In genomic region chr4:136808478-136808877, GRCm38 (mm10) we compare ENCODE assay signal across 12 mouse cellular contexts. TPM values are rescaled to one million over a fixed set of nuclear protein-coding genes. Genes with fewer than 3 reads are reported as not detected.
DNase-seq lines count a peak whose midpoint lies in the region; ATAC-seq and TF ChIP-seq lines count a peak whose summit lies in the region.
"Had no signal": no experiment of that assay in that cellular context is flagged by ENCODE, and none has a peak within 500 bp of the region (broad histone marks: within the 10 kb centered on the region; RNA-seq: fewer than 3 reads in every experiment).

No protein-coding gene starts in this region.

- no peak overlapping the region for H3K27ac ChIP-seq in hindbrain, embryonic 11.5 days (ENCODE audit: low read depth, low read length)
- no peak overlapping the region for H3K27ac ChIP-seq in hindbrain, postnatal 0 days
- H3K27ac ChIP-seq in embryonic facial prominence, embryonic 11.5 days (replicated peaks; ENCODE audit: low read depth, low read length), result 0 out of 2 replicates have a peak overlapping the region, but pooled peaks have one; percentile 8
- H3K27ac ChIP-seq in midbrain, embryonic 10.5 days (replicated peaks), result peak overlapping the region; percentile 67
- H3K27ac ChIP-seq in kidney, embryonic 16.5 days (ENCODE audit: low read length), result no peak overlapping the region

- no peaks in the 10 kb centered on the region for H3K9me3 ChIP-seq in hindbrain, embryonic 11.5 days (ENCODE audit: control insufficient read depth, low read length)
- H3K9me3 ChIP-seq in hindbrain, postnatal 0 days (ENCODE audit: low read length), result no peaks in the 10 kb centered on the region
- no peaks in the 10 kb centered on the region for H3K9me3 ChIP-seq in embryonic facial prominence, embryonic 11.5 days (replicated peaks; ENCODE audit: control insufficient read depth, low read length)
- no peaks in the 10 kb centered on the region for H3K9me3 ChIP-seq in midbrain, embryonic 10.5 days (replicated peaks)
- no peaks in the 10 kb centered on the region for H3K9me3 ChIP-seq in kidney, embryonic 16.5 days (ENCODE audit: low read length)

- H3K79me2 ChIP-seq in C2C12 (ENCODE audit: control insufficient read depth, insufficient read depth), result peaks cover 39% of the 10 kb centered on the region

- DNase-seq in hindbrain, embryonic 11.5 days (ENCODE audit: low spot score), result peak; percentile 38
- no peak for DNase-seq in hindbrain, postnatal 0 days (ENCODE audit: low spot score)
- no peak for DNase-seq in embryonic facial prominence, embryonic 11.5 days (ENCODE audit: low spot score)
- DNase-seq in midbrain, embryonic 10.5 days (ENCODE audit: low spot score), result no peak
- no peak for DNase-seq in kidney, adult 9 months
- DNase-seq in heart, adult 9 months (ENCODE audit: low spot score in 2 of 2), result no peak
- DNase-seq: gastrocnemius, postnatal 14 days; liver; lung, postnatal 4 days had no signal

- H3ac ChIP-seq in C2C12 (ENCODE audit: control insufficient read depth, insufficient read length, low read depth), result peak overlapping the region; percentile 40

- no peak for TF ChIP-seq CTCF in hindbrain, postnatal 0 days (IDR thresholded peaks at IDR 0.05; ENCODE audit: low read depth)
- TF ChIP-seq CTCF in C2C12 (IDR thresholded peaks at IDR 0.05; ENCODE audit: control insufficient read depth, insufficient read depth, insufficient read length), result no peak

- no peaks in the 10 kb centered on the region for H3K36me3 ChIP-seq in hindbrain, embryonic 11.5 days (ENCODE audit: control insufficient read depth, insufficient read depth, low read length)
- no peaks in the 10 kb centered on the region for H3K36me3 ChIP-seq in hindbrain, postnatal 0 days (ENCODE audit: insufficient read depth, low read length)
- H3K36me3 ChIP-seq in C2C12 (ENCODE audit: control insufficient read depth, insufficient read depth), result no peaks in the 10 kb centered on the region
- H3K36me3 ChIP-seq in embryonic facial prominence, embryonic 11.5 days (replicated peaks; ENCODE audit: control insufficient read depth, insufficient read depth, low read depth, low read length), result no peaks in the 10 kb centered on the region
- peaks cover 38% of the 10 kb centered on the region for H3K36me3 ChIP-seq in midbrain, embryonic 10.5 days
- H3K36me3 ChIP-seq in kidney, embryonic 16.5 days (ENCODE audit: insufficient read depth, low read length), result no peaks in the 10 kb centered on the region

- peaks cover 22% of the 10 kb centered on the region for H3K4me1 ChIP-seq in hindbrain, embryonic 11.5 days (replicated peaks; ENCODE audit: control insufficient read depth, insufficient read depth, low read length)
- peaks cover 8% of the 10 kb centered on the region; the same call in 1 of the 2 replicates for H3K4me1 ChIP-seq in hindbrain, postnatal 0 days (ENCODE audit: insufficient read depth, low read length)
- peaks cover 13% of the 10 kb centered on the region for H3K4me1 ChIP-seq in embryonic facial prominence, embryonic 11.5 days (ENCODE audit: control insufficient read depth, insufficient read depth, low read length)
- H3K4me1 ChIP-seq in midbrain, embryonic 10.5 days, result peaks cover 100% of the 10 kb centered on the region
- H3K4me1 ChIP-seq in kidney, embryonic 16.5 days (ENCODE audit: insufficient read depth, low read length), result peaks cover 37% of the 10 kb centered on the region

- ATAC-seq in hindbrain, embryonic 11.5 days (ENCODE audit: low FRiP score), result no peak
- ATAC-seq in hindbrain, postnatal 0 days, result no peak; the same call in 1 of the 2 replicates
- ATAC-seq in embryonic facial prominence, embryonic 11.5 days (replicated peaks; ENCODE audit: insufficient number of reproducible peaks, low FRiP score, low TSS enrichment, low read depth), result no peak
- ATAC-seq in kidney, embryonic 16.5 days (ENCODE audit: low FRiP score, low TSS enrichment), result no peak
- ATAC-seq: inflammation-experienced regulatory T-cells, adult 6 months had no signal

- 0 out of 2 replicates have a peak overlapping the region, but pooled peaks have one; percentile 3 for H3K4me2 ChIP-seq in hindbrain, embryonic 11.5 days (replicated peaks; ENCODE audit: low read depth, low read length)
- H3K4me2 ChIP-seq in hindbrain, postnatal 0 days (ENCODE audit: low read depth, low read length), result no peak overlapping the region
- H3K4me2 ChIP-seq in embryonic facial prominence, embryonic 11.5 days (ENCODE audit: low read depth, low read length), result no peak overlapping the region
- H3K4me2 ChIP-seq in kidney, embryonic 16.5 days (replicated peaks; ENCODE audit: low read depth, low read length), result no peak overlapping the region

- no peaks in the 10 kb centered on the region for H3K27me3 ChIP-seq in hindbrain, embryonic 11.5 days (ENCODE audit: control insufficient read depth, insufficient read depth, low read length)
- H3K27me3 ChIP-seq in hindbrain, postnatal 0 days (ENCODE audit: insufficient read depth, low read length), result no peaks in the 10 kb centered on the region
- no peaks in the 10 kb centered on the region for H3K27me3 ChIP-seq in C2C12 (ENCODE audit: control insufficient read depth, insufficient read depth, insufficient read length)
- no peaks in the 10 kb centered on the region for H3K27me3 ChIP-seq in embryonic facial prominence, embryonic 11.5 days (ENCODE audit: control insufficient read depth, insufficient read depth, low read length)
- H3K27me3 ChIP-seq in midbrain, embryonic 10.5 days (ENCODE audit: low read depth, poor library complexity, severe bottlenecking), result no peaks in the 10 kb centered on the region
- H3K27me3 ChIP-seq in kidney, embryonic 16.5 days (ENCODE audit: insufficient read depth, low read length), result no peaks in the 10 kb centered on the region

- peaks cover 6% of the 10 kb centered on the region for H3K79me3 ChIP-seq in C2C12 (ENCODE audit: low read depth)

- WGBS in hindbrain, embryonic 11.5 days, result 29% methylated on average over 11 of the region's 11 CpGs
- 25% methylated on average over 11 of the region's 11 CpGs for WGBS in hindbrain, postnatal 0 days
- 28% methylated on average over 11 of the region's 11 CpGs for WGBS in embryonic facial prominence, embryonic 11.5 days
- WGBS in midbrain, embryonic 10.5 days, result 27% methylated on average over 11 of the region's 11 CpGs
- 39% methylated on average over 11 of the region's 11 CpGs for WGBS in kidney, embryonic 16.5 days

- peak overlapping the region; percentile 34; the same call in 1 of the 2 replicates for H3K9ac ChIP-seq in hindbrain, embryonic 11.5 days (ENCODE audit: low read depth, low read length)
- H3K9ac ChIP-seq in hindbrain, postnatal 0 days (replicated peaks; ENCODE audit: low read length), result no peak overlapping the region
- 0 out of 2 replicates have a peak overlapping the region, but pooled peaks have one; percentile 18 for H3K9ac ChIP-seq in embryonic facial prominence, embryonic 11.5 days (replicated peaks; ENCODE audit: low read length)
- H3K9ac ChIP-seq in kidney, embryonic 16.5 days (replicated peaks; ENCODE audit: low read length), result no peak overlapping the region

- no peak overlapping the region for H3K4me3 ChIP-seq in hindbrain, embryonic 11.5 days (ENCODE audit: low read depth, low read length)
- H3K4me3 ChIP-seq in hindbrain, postnatal 0 days (ENCODE audit: low read length), result no peak overlapping the region
- H3K4me3 ChIP-seq in C2C12 (ENCODE audit: insufficient read depth, poor library complexity, severe bottlenecking), result no peak overlapping the region
- no peak overlapping the region for H3K4me3 ChIP-seq in embryonic facial prominence, embryonic 11.5 days (ENCODE audit: low read depth, low read length)
- H3K4me3 ChIP-seq in midbrain, embryonic 10.5 days, result 0 out of 2 replicates have a peak overlapping the region, but pooled peaks have one; percentile 9
- H3K4me3 ChIP-seq in kidney, embryonic 16.5 days (ENCODE audit: low read length), result no peak overlapping the region

TF ChIP-seq in C2C12, 6 proteins besides CTCF, POLR2A, EP300 and RAD21:
- TF ChIP-seq USF1 (IDR thresholded peaks at IDR 0.05; ENCODE audit: low read depth) (peak; percentile 62), FOSL1 (IDR thresholded peaks at IDR 0.05; ENCODE audit: insufficient read depth, low read length, poor library complexity, severe bottlenecking) (no peak), MAX (IDR thresholded peaks at IDR 0.05) (peak; percentile 77)

RNA-seq across cellular contexts. Expression of gene Ephb2, which starts 27.3 kb away (rescaled TPM):
- polyA plus RNA-seq in hindbrain, embryonic 11.5 days (2014; fragmentation: Nextera tagmentation; extraction: Ambion mirVana), result 18.5 and 20.1 TPM in 2 replicates
- 136 and 150 TPM in 2 replicates for total RNA-seq in hindbrain, postnatal 0 days (2014; rRNA removed)
- 12.6 and 13.0 TPM in 2 replicates for polyA plus RNA-seq in hindbrain, postnatal 0 days (2015; fragmentation: Nextera tagmentation; extraction: Ambion mirVana)
- polyA plus RNA-seq in C2C12 (2012; fragmentation: generic; extraction: Trizol), result 16.8 TPM
- polyA plus RNA-seq in embryonic facial prominence, embryonic 11.5 days (2014; fragmentation: Nextera tagmentation; extraction: Ambion mirVana), result 11.0 and 11.7 TPM in 2 replicates
- polyA plus RNA-seq in midbrain, embryonic 10.5 days (2016; fragmentation: Nextera tagmentation; extraction: Ambion mirVana), result 15.6 and 20.9 TPM in 2 replicates
- 3.4 and 3.6 TPM in 2 replicates for polyA plus RNA-seq in kidney, embryonic 16.5 days (2015; fragmentation: Nextera tagmentation; extraction: Ambion mirVana)

Comparison
In these comparisons a context has a peak if more than half of its experiments do, and no peak if none do; other contexts are left out.
1. H3K9ac ChIP-seq: peak in hindbrain, embryonic 11.5 days (single experiment) and embryonic facial prominence, embryonic 11.5 days (single experiment); none in hindbrain, postnatal 0 days (single experiment) and kidney, embryonic 16.5 days (single experiment).
2. H3K27ac ChIP-seq: peak in embryonic facial prominence, embryonic 11.5 days (single experiment) and midbrain, embryonic 10.5 days (single experiment); none in hindbrain, embryonic 11.5 days (single experiment), hindbrain, postnatal 0 days (single experiment) and kidney, embryonic 16.5 days (single experiment).